Mouse (Mus musculus) embryonic fibroblast, embryonic 13.5 days (primary cell): ENCODE measurements around the gene Defb42.

Source experiments
- CTCF ChIP-seq: IDR thresholded peaks from 2 replicates; pipeline ENCODE4 v1.5.1; 2011; ENCODE audit warnings: mild to moderate bottlenecking, control low read depth, low read length, moderate library complexity, borderline replicate concordance; ENCODE audit not compliant: insufficient read depth
- POLR2A ChIP-seq: IDR thresholded peaks from 2 replicates; pipeline ENCODE4 v1.6.1; 2011; ENCODE audit warnings: low read depth, mild to moderate bottlenecking, control low read depth, low read length, moderate library complexity

DNA sequence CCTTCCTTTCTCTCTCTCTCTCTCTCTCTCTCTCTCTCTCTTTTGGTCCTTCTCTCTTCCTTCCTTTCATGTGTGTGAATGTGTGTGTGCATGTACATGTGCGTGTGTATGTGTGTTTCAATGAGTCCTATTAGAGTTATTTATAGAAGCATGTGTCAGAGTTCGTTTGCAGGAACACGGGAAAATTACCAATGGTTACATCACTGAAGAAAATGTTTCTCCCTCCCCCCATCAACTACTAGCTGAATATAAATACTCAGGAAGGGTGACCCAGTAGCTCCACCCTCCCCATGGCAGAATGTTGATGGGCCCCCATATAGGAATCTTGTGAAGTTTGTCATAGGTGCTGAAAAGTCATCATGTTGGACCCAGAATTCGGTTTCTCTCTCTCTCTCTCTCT, 33.7 kb upstream of the Defb42 start:
- no peak for TF ChIP-seq CTCF
- no peak for TF ChIP-seq POLR2A
